9 mouse cellular contexts compared by ENCODE assay signal in genomic region chr5:129065946-129066345, GRCm38 (mm10). TPM values are rescaled to one million over a fixed set of nuclear protein-coding genes. Genes with fewer than 3 reads are reported as not detected.
DNase-seq lines count a peak whose midpoint lies in the region.
"Had no signal": no experiment of that assay in that cellular context is flagged by ENCODE, and none has a peak within 500 bp of the region (broad histone marks: within the 10 kb centered on the region; RNA-seq: fewer than 3 reads in every experiment).

No protein-coding gene starts in this region.

- peak; percentile 24 for DNase-seq in adrenal gland, postnatal 10 days
- DNase-seq in adrenal gland, postnatal 4 days (ENCODE audit: low spot score in 2 of 2): no peak
- peak; percentile 70 for DNase-seq in MN1 (ENCODE audit: low spot score)
- DNase-seq in heart, adult 8-10 months (ENCODE audit: low spot score): peak; percentile 69
- DNase-seq in lung, postnatal 4 days: peak; percentile 28 to 70
- no peak for DNase-seq in cerebellum, adult 11-12 months
- DNase-seq in frontal cortex, postnatal 25 days (ENCODE audit: low spot score in 2 of 2): no peak
- DNase-seq in thymus, adult 18-20 months: no peak
- DNase-seq: liver, embryonic 13.5 days had no signal

RNA-seq across cellular contexts. Expression of gene Adgrd1, which starts 30.6 kb away (rescaled TPM):
- total RNA-seq in adrenal gland, postnatal 10 days (2021): 1 to 10 TPM; 6.3 to 7.1 TPM
- 1 to 10 TPM; 7.1 to 8.5 TPM for total RNA-seq in adrenal gland, postnatal 4 days (2021)
- total RNA-seq in heart, adult 8-10 months (2022): 1 to 10 TPM; 3.3 to 4.8 (median 4.1) TPM

RNA-seq across cellular contexts. Expression of gene Ran, which starts 46.1 kb away (rescaled TPM):
- total RNA-seq in adrenal gland, postnatal 10 days (2021): 100 to 1,000 TPM; 183 to 187 TPM
- total RNA-seq in adrenal gland, postnatal 4 days (2021): 100 to 1,000 TPM; 218 to 237 TPM
- total RNA-seq in heart, adult 8-10 months (2022): 100 to 1,000 TPM in 2 of 4 experiments, 10 to 100 TPM in 2; 97.6 to 107 (median 102) TPM

RNA-seq across cellular contexts. Expression of gene Stx2, which starts 57.6 kb away (rescaled TPM):
- total RNA-seq in adrenal gland, postnatal 10 days (2021): 10 to 100 TPM; 30.3 to 36.5 TPM
- 10 to 100 TPM; 41.1 to 48.5 TPM for total RNA-seq in adrenal gland, postnatal 4 days (2021)
- total RNA-seq in heart, adult 8-10 months (2022): 10 to 100 TPM; 10.0 to 15.5 (median 12.4) TPM

Comparison
In these comparisons a context has a peak if more than half of its experiments do, and no peak if none do; other contexts are left out.
1. DNase-seq: peak in adrenal gland, postnatal 10 days (single experiment), MN1 (single experiment), heart, adult 8-10 months (single experiment) and lung, postnatal 4 days (2 of 2); none in adrenal gland, postnatal 4 days (0 of 2), cerebellum, adult 11-12 months (single experiment), frontal cortex, postnatal 25 days (0 of 2) and thymus, adult 18-20 months (0 of 2).